Mouse (Mus musculus) brain, embryonic 14.5 days (tissue): ENCODE measurements around the gene Gga3.

Experiments
- CTCF ChIP-seq: fragments of 200-500 bp; IDR thresholded peaks from 2 replicates; pipeline ENCODE4 v1.5.1; 2012; ENCODE audit warnings: inconsistent platforms, mild to moderate bottlenecking, moderate library complexity, borderline replicate concordance; ENCODE audit not compliant: insufficient read depth, insufficient read length; ENCODE audit errors: extremely low read depth
- POLR2A ChIP-seq: fragments of 200-500 bp; IDR thresholded peaks from 2 replicates; pipeline ENCODE4 v1.6.1; 2012; ENCODE audit warnings: mild to moderate bottlenecking, inconsistent platforms, borderline replicate concordance; ENCODE audit not compliant: poor library complexity, insufficient read depth, insufficient read length, severe bottlenecking; ENCODE audit errors: extremely low read depth

- TF ChIP-seq POLR2A, result no peak
- TF ChIP-seq CTCF, result no peak
Observed at GRCm38 (mm10) chr11:115636960-115637359, 33.1 kb upstream of the Gga3 start.
